Mouse (Mus musculus): Measurements from ENCODE around the gene Schip1. TPM values are rescaled to one million over a fixed set of nuclear protein-coding genes. Genes with fewer than 3 reads are reported as not detected.
A peak's percentile ranks its signal among the peaks of the same experiment; 100 is the strongest.

Schip1 gene
- polyA plus RNA-seq, 1 experiment from 2014 or later, result 152 TPM

DNA sequence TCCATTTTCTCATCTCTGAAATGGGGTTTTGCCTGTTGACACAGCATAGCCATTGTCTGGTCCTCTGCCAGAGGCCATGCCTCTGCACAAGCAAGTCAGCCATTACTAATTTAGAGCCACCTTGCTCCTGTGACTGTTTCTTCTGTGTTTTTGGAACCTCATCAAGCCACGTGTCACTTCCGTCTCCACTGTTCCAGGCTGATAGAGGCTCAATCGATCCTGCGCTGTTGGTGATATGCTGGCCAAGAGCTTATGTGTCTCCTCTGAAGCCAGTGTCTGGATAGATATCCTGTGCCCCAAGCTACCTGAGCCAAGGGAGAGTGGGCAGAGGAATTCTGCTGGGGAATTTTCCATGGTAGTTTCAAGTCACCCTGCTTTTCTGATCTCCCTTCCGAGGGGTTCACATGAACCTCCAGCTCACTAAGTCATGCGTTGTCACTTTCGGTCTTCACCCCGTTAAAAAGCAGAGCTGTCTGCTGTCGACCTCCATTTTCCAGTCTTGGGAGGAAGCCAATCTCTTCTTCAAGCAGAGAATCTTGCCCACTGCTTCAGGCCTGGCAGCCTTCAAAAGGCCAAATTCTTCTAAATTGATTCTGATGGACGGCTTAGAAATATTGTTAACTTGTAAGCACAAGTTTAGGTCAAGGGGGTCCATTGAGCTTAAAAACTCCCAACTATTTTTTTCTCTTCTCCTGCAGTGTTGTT lies 511.2 kb downstream of the Schip1 start:
- DNase-seq (no peak), ATAC-seq (ENCODE audit: low FRiP score, low TSS enrichment) (no peak)
- peak overlapping the region; percentile 10; the same call in 1 of the 2 replicates for H3K9ac ChIP-seq (replicated peaks; ENCODE audit: low read length)
- H3K27me3 ChIP-seq (ENCODE audit: control insufficient read depth, insufficient read depth, low read length), result no peaks in the 10 kb centered on the region
- H3K36me3 ChIP-seq (ENCODE audit: control insufficient read depth, insufficient read depth, low read length), result no peaks in the 10 kb centered on the region
- H3K4me1 ChIP-seq (ENCODE audit: control insufficient read depth, insufficient read depth, low read length), result peaks cover 52% of the 10 kb centered on the region
- H3K4me2 ChIP-seq (ENCODE audit: low read length), result peak overlapping the region; percentile 65
- 0 out of 2 replicates have a peak overlapping the region, but pooled peaks have one; percentile 1 for H3K4me3 ChIP-seq (replicated peaks; ENCODE audit: low read depth, low read length)
- peak overlapping the region; percentile 97 for H3K27ac ChIP-seq (replicated peaks; ENCODE audit: low read depth, low read length)
- 57% methylated on average over 10 of the region's 10 CpGs for WGBS
- H3K9me3 ChIP-seq (ENCODE audit: control insufficient read depth, low read length), result no peaks in the 10 kb centered on the region

GRCm38 (mm10) chr3:68576431-68576830 lies 511.8 kb downstream of the Schip1 start:
- ATAC-seq (ENCODE audit: low FRiP score, low TSS enrichment) (peak; percentile 41), DNase-seq (peak; percentile 85)
- Histone ChIP-seq H3K4me2 (ENCODE audit: low read length) (peak overlapping the region; percentile 65), H3K9me3 (ENCODE audit: control insufficient read depth, low read length) (no peaks in the 10 kb centered on the region), H3K36me3 (ENCODE audit: control insufficient read depth, insufficient read depth, low read length) (no peaks in the 10 kb centered on the region), H3K27me3 (ENCODE audit: control insufficient read depth, insufficient read depth, low read length) (no peaks in the 10 kb centered on the region), H3K4me3 (replicated peaks; ENCODE audit: low read depth, low read length) (0 out of 2 replicates have a peak overlapping the region, but pooled peaks have one; percentile 1), H3K4me1 (ENCODE audit: control insufficient read depth, insufficient read depth, low read length) (peaks cover 52% of the 10 kb centered on the region), H3K9ac (replicated peaks; ENCODE audit: low read length) (peak overlapping the region; percentile 4; the same call in 1 of the 2 replicates), H3K27ac (replicated peaks; ENCODE audit: low read depth, low read length) (peak overlapping the region; percentile 97)
- 8% methylated on average over 7 of the region's 7 CpGs for WGBS

GRCm38 (mm10) chr3:68576948-68577347 lies 512.3 kb downstream of the Schip1 start:
- no peak overlapping the region for H3K4me3 ChIP-seq (replicated peaks; ENCODE audit: low read depth, low read length)
- no peaks in the 10 kb centered on the region for H3K36me3 ChIP-seq (ENCODE audit: control insufficient read depth, insufficient read depth, low read length)
- DNase-seq, result no peak
- H3K4me1 ChIP-seq (ENCODE audit: control insufficient read depth, insufficient read depth, low read length), result peaks cover 52% of the 10 kb centered on the region
- no peaks in the 10 kb centered on the region for H3K27me3 ChIP-seq (ENCODE audit: control insufficient read depth, insufficient read depth, low read length)
- no peaks in the 10 kb centered on the region for H3K9me3 ChIP-seq (ENCODE audit: control insufficient read depth, low read length)
- ATAC-seq (ENCODE audit: low FRiP score, low TSS enrichment), result no peak
- H3K4me2 ChIP-seq (ENCODE audit: low read length), result peak overlapping the region; percentile 65
- peak overlapping the region; percentile 97 for H3K27ac ChIP-seq (replicated peaks; ENCODE audit: low read depth, low read length)
- H3K9ac ChIP-seq (replicated peaks; ENCODE audit: low read length), result peak overlapping the region; percentile 4; the same call in 1 of the 2 replicates
- WGBS, result 51% methylated on average over 5 of the region's 5 CpGs

GRCm38 (mm10) chr3:68581591-68581990 lies 517.0 kb downstream of the Schip1 start:
- peaks cover 57% of the 10 kb centered on the region for H3K4me1 ChIP-seq (ENCODE audit: control insufficient read depth, insufficient read depth, low read length)
- WGBS, result 69% methylated on average over 13 of the region's 13 CpGs
- no peak overlapping the region for H3K4me2 ChIP-seq (ENCODE audit: low read length)
- H3K27ac ChIP-seq (replicated peaks; ENCODE audit: low read depth, low read length), result no peak overlapping the region
- H3K4me3 ChIP-seq (replicated peaks; ENCODE audit: low read depth, low read length), result no peak overlapping the region
- no peaks in the 10 kb centered on the region for H3K9me3 ChIP-seq (ENCODE audit: control insufficient read depth, low read length)
- ATAC-seq (ENCODE audit: low FRiP score, low TSS enrichment) (no peak), DNase-seq (no peak)
- no peaks in the 10 kb centered on the region for H3K36me3 ChIP-seq (ENCODE audit: control insufficient read depth, insufficient read depth, low read length)
- H3K9ac ChIP-seq (replicated peaks; ENCODE audit: low read length), result no peak overlapping the region
- no peaks in the 10 kb centered on the region for H3K27me3 ChIP-seq (ENCODE audit: control insufficient read depth, insufficient read depth, low read length)

- no peaks in the 10 kb centered on the region for H3K36me3 ChIP-seq (ENCODE audit: control insufficient read depth, insufficient read depth, low read length)
- DNase-seq, result no peak
- H3K9me3 ChIP-seq (ENCODE audit: control insufficient read depth, low read length), result no peaks in the 10 kb centered on the region
- WGBS, result 73% methylated on average over 12 of the region's 12 CpGs
- H3K4me1 ChIP-seq (ENCODE audit: control insufficient read depth, insufficient read depth, low read length), result peaks cover 57% of the 10 kb centered on the region
- H3K4me3 ChIP-seq (replicated peaks; ENCODE audit: low read depth, low read length), result no peak overlapping the region
- 0 out of 2 replicates have a peak, but pooled peaks have one; percentile 17 for ATAC-seq (ENCODE audit: low FRiP score, low TSS enrichment)
- H3K9ac ChIP-seq (replicated peaks; ENCODE audit: low read length), result no peak overlapping the region
- peak overlapping the region; percentile 82 for H3K27ac ChIP-seq (replicated peaks; ENCODE audit: low read depth, low read length)
- H3K4me2 ChIP-seq (ENCODE audit: low read length), result peak overlapping the region; percentile 31
- no peaks in the 10 kb centered on the region for H3K27me3 ChIP-seq (ENCODE audit: control insufficient read depth, insufficient read depth, low read length)
These were observed 517.6 kb downstream of the Schip1 start for GRCm38 (mm10) chr3:68582103-68582740.

DNA sequence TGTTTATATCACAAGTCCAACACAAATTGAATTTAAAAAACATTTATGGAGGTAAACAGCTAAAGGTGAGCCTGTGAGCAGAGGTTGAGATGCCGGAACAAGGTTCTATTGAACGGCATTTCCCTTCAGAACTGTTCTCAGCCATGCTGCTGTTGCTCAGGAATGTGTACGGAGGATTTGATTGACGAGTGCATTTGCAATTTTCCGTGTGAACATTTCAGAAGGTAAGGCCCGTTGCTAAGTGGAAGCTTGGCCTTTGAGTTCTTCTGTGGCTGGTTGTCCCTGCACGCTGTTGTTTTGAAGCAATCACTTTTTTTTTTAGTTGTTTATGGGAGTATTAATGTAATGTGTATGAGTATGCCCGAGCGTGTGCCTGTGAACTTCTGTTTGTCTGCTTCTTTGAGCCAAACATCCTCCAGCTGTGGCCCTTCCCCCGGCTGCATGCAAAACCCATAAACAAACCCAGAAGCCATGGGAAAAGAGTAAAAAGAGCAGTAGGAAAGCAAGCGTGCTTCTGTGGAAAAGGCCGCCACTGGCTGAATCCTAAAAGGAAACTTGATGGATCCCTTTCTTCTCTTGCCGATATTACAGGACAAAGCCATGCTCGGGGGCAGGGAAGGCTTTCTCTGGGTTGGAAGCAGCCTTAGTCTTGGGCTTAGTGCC lies 518.6 kb downstream of the Schip1 start:
- Histone ChIP-seq H3K9me3 (ENCODE audit: control insufficient read depth, low read length) (no peaks in the 10 kb centered on the region), H3K9ac (replicated peaks; ENCODE audit: low read length) (no peak overlapping the region; the same call in 1 of the 2 replicates), H3K4me3 (replicated peaks; ENCODE audit: low read depth, low read length) (no peak overlapping the region), H3K4me2 (ENCODE audit: low read length) (peak overlapping the region; percentile 31), H3K27ac (replicated peaks; ENCODE audit: low read depth, low read length) (peak overlapping the region; percentile 82), H3K4me1 (ENCODE audit: control insufficient read depth, insufficient read depth, low read length) (peaks cover 62% of the 10 kb centered on the region), H3K36me3 (ENCODE audit: control insufficient read depth, insufficient read depth, low read length) (no peaks in the 10 kb centered on the region), H3K27me3 (ENCODE audit: control insufficient read depth, insufficient read depth, low read length) (no peaks in the 10 kb centered on the region)
- no peak for ATAC-seq (ENCODE audit: low FRiP score, low TSS enrichment)
- WGBS, result 4% methylated on average over 14 of the region's 14 CpGs
- no peak for DNase-seq

GRCm38 (mm10) chr3:68583771-68584511 lies 519.3 kb downstream of the Schip1 start:
- Histone ChIP-seq H3K36me3 (ENCODE audit: control insufficient read depth, insufficient read depth, low read length) (no peaks in the 10 kb centered on the region), H3K9me3 (ENCODE audit: control insufficient read depth, low read length) (no peaks in the 10 kb centered on the region), H3K4me2 (ENCODE audit: low read length) (peak overlapping the region; percentile 31), H3K27ac (replicated peaks; ENCODE audit: low read depth, low read length) (peak overlapping the region; percentile 82), H3K27me3 (ENCODE audit: control insufficient read depth, insufficient read depth, low read length) (no peaks in the 10 kb centered on the region), H3K4me3 (replicated peaks; ENCODE audit: low read depth, low read length) (no peak overlapping the region), H3K4me1 (ENCODE audit: control insufficient read depth, insufficient read depth, low read length) (peaks cover 62% of the 10 kb centered on the region), H3K9ac (replicated peaks; ENCODE audit: low read length) (peak overlapping the region; percentile 6; the same call in 1 of the 2 replicates)
- ATAC-seq (ENCODE audit: low FRiP score, low TSS enrichment), result peak; percentile 69
- WGBS, result 19% methylated on average over 14 of the region's 14 CpGs
- no peak for DNase-seq

DNA sequence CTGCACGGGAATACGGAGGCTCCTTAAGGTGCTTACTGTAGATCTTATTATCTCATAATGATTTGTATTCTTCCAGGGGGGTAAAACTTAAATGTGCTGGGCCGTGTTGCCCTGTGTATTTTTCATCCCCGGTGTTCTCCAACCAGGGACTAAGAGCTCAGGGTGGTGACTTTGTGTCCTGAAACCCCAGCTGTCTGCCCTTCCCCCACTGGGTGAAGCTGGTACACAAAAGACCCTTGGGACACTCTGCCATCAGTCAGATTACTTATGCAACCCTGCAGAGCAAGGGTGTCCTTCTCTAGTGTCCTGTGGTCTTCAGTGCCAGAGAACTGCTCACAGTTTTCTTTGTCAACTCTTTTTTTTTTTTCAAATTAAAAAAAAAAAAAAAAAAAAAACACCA lies 520.6 kb downstream of the Schip1 start:
- Histone ChIP-seq H3K27ac (replicated peaks; ENCODE audit: low read depth, low read length) (no peak overlapping the region), H3K4me2 (ENCODE audit: low read length) (no peak overlapping the region), H3K9me3 (ENCODE audit: control insufficient read depth, low read length) (no peaks in the 10 kb centered on the region), H3K9ac (replicated peaks; ENCODE audit: low read length) (no peak overlapping the region), H3K36me3 (ENCODE audit: control insufficient read depth, insufficient read depth, low read length) (no peaks in the 10 kb centered on the region), H3K27me3 (ENCODE audit: control insufficient read depth, insufficient read depth, low read length) (no peaks in the 10 kb centered on the region), H3K4me3 (replicated peaks; ENCODE audit: low read depth, low read length) (no peak overlapping the region), H3K4me1 (ENCODE audit: control insufficient read depth, insufficient read depth, low read length) (peaks cover 60% of the 10 kb centered on the region)
- WGBS, result 59% methylated on average over 4 of the region's 4 CpGs
- ATAC-seq (ENCODE audit: low FRiP score, low TSS enrichment), result no peak
- DNase-seq, result no peak
